Mouse (Mus musculus): ENCODE measurements at regions not wholly inside any gene's neighbourhood (a gene's known extent, or its start where the extent isn't known, plus 50 kb on each side); places are given as distances from the start of the nearest gene placed in this dataset.

GRCm38 (mm10) chr11:28697644-28698480, 113.7 kb upstream of the Ccdc85a start:
- 31% methylated on average over 8 of the region's 8 CpGs for WGBS
- Histone ChIP-seq H3K27me3 (no peaks in the 10 kb centered on the region), H3K4me2 (no peak overlapping the region), H3K9me3 (no peaks in the 10 kb centered on the region), H3K9ac (no peak overlapping the region), H3K4me3 (no peak overlapping the region), H3K36me3 (no peaks in the 10 kb centered on the region), H3K4me1 (replicated peaks) (peaks cover 1% of the 10 kb centered on the region), H3K27ac (peak overlapping the region; percentile 80)
- peak; percentile 88 for ATAC-seq (ENCODE audit: low FRiP score)

GRCm38 (mm10) chr11:28695031-28695430, 110.9 kb upstream of the Ccdc85a start:
- H3K4me1 ChIP-seq (replicated peaks) = peaks cover 6% of the 10 kb centered on the region
- H3K9ac ChIP-seq = no peak overlapping the region
- no peaks in the 10 kb centered on the region for H3K9me3 ChIP-seq
- no peaks in the 10 kb centered on the region for H3K27me3 ChIP-seq
- H3K4me3 ChIP-seq = no peak overlapping the region
- H3K4me2 ChIP-seq = no peak overlapping the region
- ATAC-seq (ENCODE audit: low FRiP score) = no peak
- WGBS = 84% methylated on average over 3 of the region's 3 CpGs
- no peak overlapping the region for H3K27ac ChIP-seq
- H3K36me3 ChIP-seq = no peaks in the 10 kb centered on the region

DNA sequence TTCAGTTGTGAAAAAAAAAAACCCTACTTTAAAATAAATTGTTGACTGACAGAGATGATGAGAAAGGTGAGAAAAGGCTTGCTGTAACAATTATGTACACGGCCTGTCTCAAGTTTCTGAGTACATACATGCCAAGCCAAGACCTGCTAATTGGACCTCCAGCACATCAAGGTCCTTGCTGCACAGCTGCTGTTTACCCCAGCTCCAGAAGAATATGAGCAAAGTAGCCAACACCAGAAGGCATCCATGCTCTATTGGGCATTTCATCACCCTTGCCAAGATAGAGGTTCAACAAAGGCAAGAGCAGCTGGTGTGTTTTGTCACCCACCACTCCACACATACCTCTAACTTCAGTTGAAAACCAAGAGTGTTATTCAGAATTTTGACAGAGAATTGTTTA, 109.2 kb upstream of the Ccdc85a start:
- Histone ChIP-seq H3K27me3 (no peaks in the 10 kb centered on the region), H3K27ac (peak overlapping the region; percentile 40; the same call in 1 of the 2 replicates), H3K9ac (no peak overlapping the region), H3K4me2 (no peak overlapping the region), H3K9me3 (no peaks in the 10 kb centered on the region), H3K36me3 (no peaks in the 10 kb centered on the region), H3K4me3 (no peak overlapping the region), H3K4me1 (replicated peaks) (peaks cover 6% of the 10 kb centered on the region)
- 57% methylated on average over 1 of the region's 1 CpGs for WGBS
- ATAC-seq (ENCODE audit: low FRiP score) = no peak

DNA sequence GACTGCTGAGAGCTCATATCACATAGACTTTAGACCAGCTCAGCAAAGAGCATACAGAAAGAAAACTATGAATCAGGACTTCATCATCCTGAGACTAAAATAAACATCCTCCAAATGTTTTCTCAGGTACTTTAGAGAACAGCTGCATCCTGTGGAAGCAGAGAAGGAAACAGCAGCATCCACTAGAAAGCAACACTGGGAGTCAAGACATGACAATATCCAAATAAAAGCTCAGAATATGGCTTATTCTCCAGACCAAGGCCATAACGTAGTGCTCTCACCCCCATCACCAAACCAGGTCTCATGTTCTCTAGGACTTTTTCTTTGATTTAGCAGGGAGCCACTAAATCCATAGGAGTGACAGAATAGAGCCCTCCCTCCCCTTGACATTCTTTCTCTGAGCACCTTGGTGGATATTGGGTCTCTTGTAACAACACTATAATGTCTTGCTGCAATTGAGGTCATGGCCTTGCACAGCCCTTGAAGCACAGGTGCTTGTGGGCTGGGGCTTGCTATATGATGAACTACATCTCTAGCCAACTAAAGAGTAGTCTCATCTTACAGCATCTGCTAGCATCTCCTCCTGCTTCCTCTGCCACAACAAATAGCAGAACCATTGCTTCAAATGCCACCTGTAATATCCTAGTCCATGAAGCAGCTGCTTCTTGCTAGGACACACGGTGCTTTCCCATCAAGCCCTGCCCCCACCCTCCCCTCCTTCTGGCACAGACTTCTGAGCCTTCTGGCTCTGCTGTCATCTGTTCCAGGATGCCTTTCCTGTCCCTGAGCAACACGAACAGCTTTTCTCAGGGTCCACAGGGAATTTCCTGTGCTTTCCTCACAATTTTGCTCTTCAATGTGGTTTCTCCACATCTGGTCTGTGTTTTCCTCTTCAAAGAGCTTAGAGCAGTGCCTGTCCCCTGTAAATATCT, 108.4 kb upstream of the Ccdc85a start:
- Histone ChIP-seq H3K27ac (peak overlapping the region; percentile 44), H3K9me3 (no peaks in the 10 kb centered on the region), H3K27me3 (no peaks in the 10 kb centered on the region), H3K36me3 (no peaks in the 10 kb centered on the region), H3K4me1 (replicated peaks) (peaks cover 6% of the 10 kb centered on the region), H3K4me3 (no peak overlapping the region), H3K4me2 (no peak overlapping the region), H3K9ac (no peak overlapping the region)
- peak; percentile 83 for ATAC-seq (ENCODE audit: low FRiP score)
- 40% methylated on average over 3 of the region's 3 CpGs for WGBS

DNA sequence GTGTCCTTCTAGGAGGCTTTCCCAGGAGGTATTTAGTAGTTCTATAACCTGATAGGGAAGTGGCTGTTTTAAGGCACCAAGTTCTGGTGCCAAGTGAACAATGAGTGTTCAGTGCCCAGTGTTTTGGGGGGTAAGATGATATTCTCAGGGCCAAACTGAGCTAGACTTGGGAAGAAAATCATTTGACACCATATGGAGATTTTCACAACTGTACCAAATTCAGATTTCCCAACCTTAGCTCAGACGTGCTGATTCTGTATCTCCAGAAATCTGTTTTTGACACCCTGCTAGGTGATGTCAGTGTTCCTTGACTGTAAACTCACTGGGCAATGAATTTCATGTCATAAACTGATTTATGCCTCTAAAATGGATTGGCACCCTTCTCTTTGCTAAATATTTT, 104.3 kb upstream of the Ccdc85a start:
- Histone ChIP-seq H3K27ac (no peak overlapping the region), H3K4me1 (replicated peaks) (peaks cover 6% of the 10 kb centered on the region; the same call in 1 of the 2 replicates), H3K36me3 (no peaks in the 10 kb centered on the region), H3K9ac (no peak overlapping the region), H3K9me3 (no peaks in the 10 kb centered on the region), H3K27me3 (no peaks in the 10 kb centered on the region), H3K4me3 (no peak overlapping the region), H3K4me2 (no peak overlapping the region)
- 81% methylated on average over 1 of the region's 1 CpGs for WGBS
- no peak for ATAC-seq (ENCODE audit: low FRiP score)

DNA sequence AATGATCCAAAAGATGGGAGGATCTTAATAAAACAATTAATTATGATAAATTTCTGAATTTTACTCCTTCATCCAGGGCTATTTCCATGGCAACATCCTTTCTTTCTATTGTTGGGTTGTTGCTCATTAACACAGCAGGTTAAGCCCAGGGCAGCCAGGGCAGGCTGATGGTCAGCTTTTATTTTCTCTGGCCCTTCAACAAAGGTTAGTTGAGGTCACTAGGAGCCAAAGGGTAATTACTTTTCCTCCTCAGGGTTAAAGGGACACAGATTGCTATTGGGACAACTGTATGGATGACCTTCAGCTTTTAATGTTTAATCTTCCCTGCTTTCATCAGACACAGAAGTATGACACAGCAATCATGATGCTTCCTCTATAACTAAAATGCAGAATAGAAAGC, 101.3 kb upstream of the Ccdc85a start:
- Histone ChIP-seq H3K27ac (no peak overlapping the region), H3K4me1 (replicated peaks) (no peaks in the 10 kb centered on the region), H3K4me3 (no peak overlapping the region), H3K27me3 (no peaks in the 10 kb centered on the region), H3K4me2 (no peak overlapping the region), H3K9me3 (no peaks in the 10 kb centered on the region), H3K9ac (no peak overlapping the region), H3K36me3 (no peaks in the 10 kb centered on the region)
- ATAC-seq (ENCODE audit: low FRiP score) = no peak

DNA sequence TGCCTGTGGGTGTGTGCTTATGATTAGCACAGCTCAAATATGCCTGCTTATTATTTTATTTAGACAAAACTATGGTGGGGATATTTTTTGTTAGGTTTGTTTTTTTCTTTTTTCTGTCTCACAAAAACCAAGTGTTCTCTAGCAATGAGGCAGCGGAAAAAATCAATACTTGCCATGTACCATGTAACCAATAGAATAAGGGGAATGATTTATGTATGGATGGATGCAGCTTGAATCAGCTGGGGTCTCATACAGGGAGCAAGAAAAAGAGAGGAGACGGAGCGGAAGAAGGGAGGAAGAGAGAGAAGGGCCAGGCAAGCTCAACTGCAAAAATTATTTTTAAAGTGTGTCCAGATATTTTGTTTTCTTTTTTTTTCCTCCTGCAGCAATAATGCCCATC, 97.2 kb upstream of the Ccdc85a start:
- no peak for ATAC-seq (ENCODE audit: low FRiP score)
- H3K27me3 ChIP-seq = no peaks in the 10 kb centered on the region
- 40% methylated on average over 3 of the region's 3 CpGs for WGBS
- H3K27ac ChIP-seq = no peak overlapping the region
- no peak overlapping the region for H3K4me3 ChIP-seq
- no peaks in the 10 kb centered on the region for H3K4me1 ChIP-seq (replicated peaks)
- H3K9ac ChIP-seq = no peak overlapping the region
- no peaks in the 10 kb centered on the region for H3K36me3 ChIP-seq
- peak overlapping the region; percentile 10; the same call in 1 of the 2 replicates for H3K4me2 ChIP-seq
- H3K9me3 ChIP-seq = no peaks in the 10 kb centered on the region

- no peaks in the 10 kb centered on the region for H3K27me3 ChIP-seq
- no peak overlapping the region for H3K9ac ChIP-seq
- ATAC-seq (ENCODE audit: low FRiP score) = no peak
- H3K4me3 ChIP-seq = no peak overlapping the region
- H3K27ac ChIP-seq = no peak overlapping the region
- H3K9me3 ChIP-seq = no peaks in the 10 kb centered on the region
- H3K4me2 ChIP-seq = no peak overlapping the region
- H3K36me3 ChIP-seq = no peaks in the 10 kb centered on the region
- H3K4me1 ChIP-seq (replicated peaks) = no peaks in the 10 kb centered on the region
These were observed 86.6 kb upstream of the Ccdc85a start for GRCm38 (mm10) chr11:28670765-28671164.

DNA sequence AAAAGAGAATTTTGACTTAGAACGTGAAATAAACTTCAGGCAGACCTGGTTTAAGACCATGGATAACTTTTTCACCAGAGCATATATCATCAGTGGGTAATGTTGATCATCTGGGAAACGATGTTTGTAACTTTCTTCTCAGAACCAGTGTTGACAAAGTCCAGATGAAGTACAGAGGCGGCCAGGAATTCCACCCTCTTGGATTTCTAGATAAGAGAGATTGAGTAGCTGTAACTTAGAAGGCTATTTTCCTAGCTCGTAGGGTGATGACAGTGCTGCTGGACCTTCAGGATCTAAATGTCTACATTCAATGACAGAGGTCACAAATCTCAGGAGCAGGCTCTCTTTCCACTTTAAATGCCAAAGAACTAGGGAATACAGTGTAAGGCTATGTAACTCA, 85.2 kb upstream of the Ccdc85a start:
- Histone ChIP-seq H3K4me3 (no peak overlapping the region), H3K9me3 (no peaks in the 10 kb centered on the region), H3K36me3 (no peaks in the 10 kb centered on the region), H3K9ac (no peak overlapping the region), H3K27me3 (no peaks in the 10 kb centered on the region), H3K4me2 (no peak overlapping the region), H3K4me1 (replicated peaks) (no peaks in the 10 kb centered on the region), H3K27ac (no peak overlapping the region)
- 85% methylated on average over 4 of the region's 4 CpGs for WGBS
- ATAC-seq (ENCODE audit: low FRiP score) = no peak

DNA sequence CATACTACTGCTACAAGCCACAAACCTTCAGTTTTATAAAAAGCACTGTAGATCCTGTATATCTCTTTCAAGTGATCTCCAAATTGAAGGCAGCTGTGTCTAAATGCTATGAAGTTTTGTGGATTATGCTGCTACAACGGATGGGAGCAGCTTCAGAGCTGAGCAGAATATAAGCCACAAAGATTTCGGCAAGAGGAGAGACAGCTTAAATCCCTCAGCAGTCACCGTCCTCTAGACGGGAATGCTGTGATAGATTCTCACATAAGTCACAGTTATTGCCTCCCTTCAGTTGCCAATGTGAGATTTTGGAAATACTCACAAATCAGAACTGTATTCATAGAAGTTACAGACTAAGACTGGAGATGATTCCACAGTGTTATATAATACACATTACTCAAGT, 76.3 kb upstream of the Ccdc85a start:
- Histone ChIP-seq H3K36me3 (no peaks in the 10 kb centered on the region), H3K9ac (no peak overlapping the region), H3K27me3 (no peaks in the 10 kb centered on the region), H3K27ac (no peak overlapping the region), H3K4me2 (no peak overlapping the region), H3K9me3 (no peaks in the 10 kb centered on the region), H3K4me3 (no peak overlapping the region), H3K4me1 (replicated peaks) (0 out of 2 replicates have a peak, but pooled peaks cover 4% of the 10 kb centered on the region)
- ATAC-seq (ENCODE audit: low FRiP score) = no peak
- WGBS = 84% methylated on average over 4 of the region's 4 CpGs

DNA sequence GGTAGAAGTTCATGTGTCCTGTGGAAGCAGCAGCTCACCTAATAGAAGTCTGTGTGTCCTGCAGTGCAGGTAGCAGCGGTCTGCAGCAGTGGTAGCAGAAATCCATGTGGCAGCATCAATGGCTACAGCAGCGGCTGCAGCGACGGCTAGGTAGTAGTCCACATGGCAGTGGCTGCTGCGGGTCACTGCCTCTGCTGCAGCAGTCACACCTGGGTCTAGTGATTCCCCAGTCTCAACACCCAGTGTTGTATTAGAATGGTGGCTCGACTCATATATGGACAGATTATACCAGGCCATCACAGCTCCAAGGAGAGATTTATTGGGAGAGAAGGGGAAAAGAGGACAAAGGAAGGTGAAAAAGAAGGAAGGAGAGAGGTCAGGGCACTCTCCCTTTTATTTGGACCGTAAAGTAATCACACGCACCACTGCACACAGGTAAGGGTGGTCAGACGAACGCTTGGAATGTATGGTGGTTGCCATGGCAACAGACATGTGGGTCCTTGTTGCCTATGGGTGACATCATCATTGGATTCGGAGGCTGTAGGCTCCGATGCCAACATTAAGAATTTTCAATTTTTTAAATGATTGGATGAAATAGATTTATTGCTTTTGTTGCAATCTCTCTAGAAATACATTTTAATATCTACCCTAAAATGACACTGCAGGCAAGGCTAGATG, 71.2 kb upstream of the Ccdc85a start:
- ATAC-seq (ENCODE audit: low FRiP score) = peak; percentile 57; the same call in 1 of the 2 replicates
- no peak overlapping the region for H3K9ac ChIP-seq
- no peak overlapping the region for H3K27ac ChIP-seq
- H3K4me3 ChIP-seq = no peak overlapping the region
- no peaks in the 10 kb centered on the region for H3K9me3 ChIP-seq
- H3K27me3 ChIP-seq = no peaks in the 10 kb centered on the region
- H3K4me1 ChIP-seq (replicated peaks) = 0 out of 2 replicates have a peak, but pooled peaks cover 4% of the 10 kb centered on the region
- no peaks in the 10 kb centered on the region for H3K36me3 ChIP-seq
- no peak overlapping the region for H3K4me2 ChIP-seq
- WGBS = 81% methylated on average over 12 of the region's 12 CpGs

DNA sequence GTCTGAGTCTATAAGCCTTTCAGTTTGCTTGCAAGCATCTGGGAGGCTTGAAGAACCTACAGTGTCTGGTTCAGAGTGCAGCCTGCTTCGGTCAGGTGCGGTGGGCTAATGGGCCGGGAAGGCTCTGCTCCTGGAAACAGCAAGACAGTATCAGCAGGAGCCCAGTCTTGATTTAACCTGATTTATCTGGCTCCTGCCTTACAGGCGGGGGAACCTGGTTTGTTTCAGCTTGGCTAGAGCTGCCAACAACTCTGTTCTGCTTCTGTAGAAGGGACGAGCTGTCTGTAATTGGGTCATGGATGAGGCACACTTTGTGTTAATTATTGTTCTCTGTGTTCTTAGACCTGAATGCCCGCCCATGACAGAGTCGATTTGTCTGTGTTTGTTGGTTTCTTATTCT, 65.3 kb upstream of the Ccdc85a start:
- Histone ChIP-seq H3K27me3 (no peaks in the 10 kb centered on the region), H3K4me1 (replicated peaks) (no peaks in the 10 kb centered on the region), H3K4me2 (no peak overlapping the region), H3K4me3 (no peak overlapping the region), H3K27ac (no peak overlapping the region), H3K9ac (no peak overlapping the region), H3K36me3 (no peaks in the 10 kb centered on the region), H3K9me3 (no peaks in the 10 kb centered on the region)
- WGBS = 80% methylated on average over 7 of the region's 7 CpGs
- ATAC-seq (ENCODE audit: low FRiP score) = no peak

All from hindbrain, embryonic 13.5 days (tissue).